Mouse (Mus musculus): Measurements from ENCODE around the gene Eif2ak3.
A peak's percentile ranks its signal among the peaks of the same experiment; 100 is the strongest.

The Eif2ak3 gene

DNA sequence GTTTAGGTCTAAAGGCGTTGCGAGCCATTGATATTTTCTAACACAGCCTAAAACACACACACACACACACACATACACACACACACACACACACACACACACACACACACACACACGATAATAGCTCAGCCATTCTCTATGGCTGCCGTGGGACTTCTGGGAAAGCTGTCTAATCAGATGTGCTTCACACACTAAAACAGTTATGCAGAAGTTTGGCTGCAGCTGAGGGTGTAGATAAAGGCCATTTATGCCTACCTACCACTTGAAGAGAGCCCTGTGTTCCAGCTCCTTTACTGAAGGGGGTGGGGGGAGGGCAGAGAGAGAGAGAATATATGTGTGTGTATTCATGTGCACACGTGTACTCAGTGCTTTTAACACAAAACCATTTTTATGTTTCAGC is 59.4 kb downstream of the Eif2ak3 start:
- DNase-seq (ENCODE audit: low read depth, low spot score), result no peak

DNA sequence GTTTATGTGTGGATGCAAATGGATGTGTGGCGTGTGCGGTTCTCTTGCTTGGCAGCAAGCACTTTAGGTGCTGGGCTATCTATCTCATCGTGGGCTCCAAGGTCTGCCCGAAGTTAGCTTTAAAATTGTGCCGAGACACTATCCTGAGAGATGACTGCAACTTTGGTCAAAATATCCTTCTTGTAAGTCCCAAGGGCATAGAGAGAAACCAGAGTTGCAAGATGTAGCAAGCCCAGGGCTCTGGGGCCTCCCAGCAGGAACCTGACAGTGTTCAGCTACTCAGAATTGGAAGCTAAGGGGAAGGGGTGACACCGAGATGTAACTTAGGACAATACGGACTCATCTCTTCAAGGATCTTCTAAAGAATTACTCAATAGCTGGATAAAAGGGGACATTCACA is 65.3 kb downstream of the Eif2ak3 start:
- DNase-seq (ENCODE audit: low read depth, low spot score), result no peak

DNA sequence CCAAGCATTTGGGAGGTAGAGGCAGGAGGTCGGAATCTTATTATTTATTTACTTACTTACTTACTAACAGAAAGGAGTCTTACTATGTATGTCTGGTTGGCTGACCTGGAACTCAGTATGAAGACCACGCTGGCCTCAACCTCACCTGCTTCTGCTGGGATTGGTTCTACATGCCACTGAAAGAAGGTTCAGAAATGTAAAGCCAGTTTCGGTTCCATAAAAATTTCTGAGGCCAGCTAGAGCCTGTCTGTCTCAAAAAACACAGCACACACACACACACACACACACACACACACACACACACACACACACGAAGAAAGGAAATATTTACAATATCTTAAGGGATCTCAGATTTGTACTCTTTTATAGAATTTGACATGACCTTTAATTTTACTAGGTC is 66.0 kb downstream of the Eif2ak3 start:
- DNase-seq (ENCODE audit: low read depth, low spot score), result no peak

DNA sequence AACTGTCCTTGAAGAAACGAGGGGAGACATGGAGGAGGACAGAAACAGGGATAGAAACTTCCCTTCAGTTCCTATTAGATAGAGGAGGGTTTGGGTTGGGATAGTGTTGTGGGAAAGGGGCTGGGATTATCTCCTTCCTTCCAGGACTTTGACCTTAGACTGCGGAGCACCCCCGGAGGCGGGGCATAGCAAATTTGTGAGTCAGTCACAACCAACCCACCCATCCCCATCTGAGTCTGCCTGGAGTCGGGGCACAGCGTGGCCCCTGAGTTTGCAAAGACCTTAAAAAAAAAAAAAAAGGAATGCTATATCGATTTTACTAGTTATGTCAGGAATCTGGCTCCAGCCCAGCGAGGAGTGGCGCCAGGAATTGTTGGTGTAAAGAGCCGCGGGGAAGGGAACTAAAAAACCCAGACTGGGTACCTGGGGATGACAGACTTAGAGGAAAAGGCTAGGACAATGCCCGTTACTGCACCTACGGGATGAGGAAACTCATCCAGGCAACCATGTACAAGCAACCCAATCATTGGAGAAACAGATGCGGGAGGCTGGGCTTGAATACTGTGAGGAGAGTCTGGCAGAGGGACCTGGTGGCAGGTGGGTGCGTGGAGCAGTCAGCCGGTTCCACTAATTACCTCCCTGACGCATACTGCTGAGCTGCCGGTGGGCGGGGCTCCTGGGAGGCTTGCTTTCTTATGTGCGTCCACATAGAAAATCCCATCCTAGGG is 67.5 kb downstream of the Eif2ak3 start:
- DNase-seq (ENCODE audit: low read depth, low spot score), result peak; percentile 43

DNA sequence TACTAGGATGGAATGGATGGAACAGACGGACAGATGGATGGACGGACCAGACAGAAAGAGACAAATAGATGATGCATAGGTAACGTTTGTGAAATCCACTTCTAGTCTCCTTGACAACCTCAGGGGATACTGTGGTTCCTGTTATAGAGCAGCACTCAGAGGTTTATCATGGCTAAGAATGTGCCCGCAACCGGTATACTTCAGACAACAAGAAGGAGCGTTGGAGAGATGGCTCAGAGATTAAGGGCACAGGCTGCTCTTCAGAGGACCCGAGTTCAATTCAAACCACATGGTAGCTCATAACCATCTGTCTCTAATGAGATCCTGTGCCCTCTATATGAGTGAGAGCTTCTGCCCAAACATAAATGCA is 68.1 kb downstream of the Eif2ak3 start:
- no peak for DNase-seq (ENCODE audit: low read depth, low spot score)

DNA sequence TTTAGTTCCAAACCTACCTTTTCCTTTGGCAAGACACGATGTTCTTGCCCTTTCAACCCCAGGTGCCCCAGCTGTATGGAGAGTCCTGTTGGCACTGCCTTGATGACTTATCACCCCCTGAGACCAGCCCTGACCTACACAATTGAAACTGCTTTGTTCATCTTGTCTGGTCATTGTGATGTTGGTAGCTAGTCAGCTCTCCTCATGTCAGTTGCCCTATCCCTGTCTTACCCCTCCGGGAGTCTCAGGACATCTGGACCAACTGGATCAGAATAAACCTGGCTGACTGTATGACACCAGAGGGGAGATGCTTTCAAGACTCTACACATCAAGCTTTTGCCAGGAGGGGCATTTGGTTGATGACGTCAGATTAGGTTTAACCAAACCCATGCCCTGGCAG is 74.5 kb downstream of the Eif2ak3 start, which contains the start of gene Tex37:
Tex37 (minus strand) TSS at position 101 of the 400 bp plus-strand sequence.
- no peak for DNase-seq (ENCODE audit: low read depth, low spot score)

DNA sequence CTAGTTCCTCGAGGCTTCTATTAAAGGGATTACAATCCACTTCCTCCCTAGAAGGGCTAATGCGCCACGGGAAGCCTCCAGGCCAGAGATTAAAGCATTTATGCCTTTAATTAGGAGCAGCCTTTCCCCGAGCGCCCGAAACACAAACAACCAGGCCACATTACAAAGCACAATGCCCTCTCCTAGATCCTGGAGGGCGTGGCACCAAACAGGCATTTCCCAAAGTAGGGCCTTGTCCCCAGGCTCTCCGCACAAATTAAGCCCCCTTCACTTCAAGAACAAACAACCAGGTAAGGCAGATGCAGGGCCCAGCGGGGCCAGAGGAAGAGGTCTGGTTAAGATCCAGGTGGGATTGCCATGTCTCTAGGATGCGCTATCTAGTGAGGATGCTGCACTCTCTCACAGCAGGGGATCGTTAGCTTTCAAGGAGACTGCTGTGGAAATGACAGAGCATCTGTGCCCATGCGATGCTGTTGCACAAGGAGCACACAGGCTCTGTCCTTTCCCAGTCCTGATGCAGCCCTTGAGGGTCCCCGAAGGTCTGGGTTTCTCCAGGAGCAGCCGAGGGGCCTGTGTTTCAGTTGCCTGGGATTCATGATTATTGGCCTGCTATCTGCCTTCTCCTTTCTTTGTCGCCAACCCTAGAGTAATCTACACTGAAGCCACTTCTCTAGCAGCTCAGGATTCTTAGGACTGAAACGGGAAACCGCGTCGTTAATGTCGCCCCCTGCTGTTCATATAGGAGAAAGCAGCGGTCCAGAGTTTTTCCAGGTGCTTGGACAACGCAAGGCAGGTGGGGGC is 77.2 kb downstream of the Eif2ak3 start:
- DNase-seq (ENCODE audit: low read depth, low spot score), result peak; percentile 75

DNA sequence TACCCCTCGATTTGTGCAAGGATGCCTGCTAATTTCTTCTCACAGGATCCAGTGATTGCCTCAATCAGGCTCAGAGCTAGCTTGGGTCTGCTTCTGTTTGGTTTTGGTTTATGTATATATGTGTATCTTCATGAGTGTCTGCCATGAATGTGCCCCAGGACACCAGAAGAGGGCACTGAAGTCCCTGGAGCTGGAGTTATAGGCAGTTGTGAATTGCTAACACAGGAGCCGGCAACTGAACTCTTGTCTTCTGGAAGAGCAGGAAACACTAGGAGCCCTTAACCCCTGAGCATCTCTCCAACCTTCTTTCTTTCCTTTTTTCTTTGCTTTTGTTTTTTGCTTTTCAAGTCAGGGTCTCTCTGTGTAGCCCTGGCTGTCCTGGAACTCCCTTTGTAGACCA is 87.5 kb downstream of the Eif2ak3 start:
- peak; percentile 51 for DNase-seq (ENCODE audit: low read depth, low spot score)

DNA sequence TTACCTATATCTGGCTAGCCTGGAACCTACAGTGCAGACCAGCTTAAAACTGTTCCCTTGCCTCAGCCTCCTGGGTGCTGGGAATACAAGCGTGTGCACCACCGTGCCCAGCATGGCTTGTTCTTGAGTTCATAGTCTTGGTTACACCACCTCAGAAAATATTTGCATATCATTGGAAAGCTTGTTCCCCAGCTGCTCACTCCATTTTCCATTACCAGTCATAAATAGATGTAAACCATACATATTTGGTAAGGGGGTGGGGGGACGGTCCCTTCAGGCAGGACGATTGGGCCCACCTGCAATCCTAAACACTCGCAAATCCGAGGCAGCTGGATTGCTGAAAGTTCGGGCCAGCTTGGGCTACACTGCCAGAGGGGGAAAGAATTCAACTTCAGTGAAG is 109.0 kb downstream of the Eif2ak3 start:
- no peak for DNase-seq (ENCODE audit: low read depth, low spot score)

DNA sequence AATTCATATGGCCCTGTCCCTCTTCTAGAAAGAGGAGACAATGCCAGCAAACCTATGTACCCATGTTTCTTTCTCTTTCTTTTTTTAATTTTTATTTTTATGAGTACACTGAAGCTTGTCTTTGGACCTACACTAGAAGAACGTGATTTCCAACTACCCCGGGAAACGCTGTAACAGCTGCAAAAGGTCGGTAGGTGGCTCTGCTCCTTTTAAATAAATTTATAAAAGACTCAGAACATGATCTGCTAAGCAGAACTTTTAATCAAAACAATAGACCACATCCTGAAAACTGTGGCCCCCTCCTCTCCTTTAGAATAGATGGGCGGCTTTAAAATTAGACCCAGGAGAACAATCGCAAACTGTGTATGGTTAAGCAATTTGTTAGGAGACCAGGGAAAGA is 109.7 kb downstream of the Eif2ak3 start:
- DNase-seq (ENCODE audit: low read depth, low spot score), result peak; percentile 44
